Mouse (Mus musculus) stomach, embryonic 16.5 days (tissue): ENCODE data around the gene Tnfrsf25. TPM values are rescaled to one million over a fixed set of nuclear protein-coding genes. Genes with fewer than 3 reads are reported as not detected.

Source experiments
- ATAC-seq: fragments of 200-750 bp; cut with Nextera tagmentation; 2 replicates; pipeline ENCODE4 v1.8.0; 2017; ENCODE audit warnings: moderate number of reproducible peaks, moderate TSS enrichment; ENCODE audit not compliant: insufficient read depth, low FRiP score
- H3K27ac ChIP-seq: fragments of 300-500 bp; sonication (generic); 2 replicates; pipeline ENCODE4 v1.5.1; 2014; ENCODE audit warnings: low read length
- H3K27me3 ChIP-seq: fragments of 300-500 bp; sonication (generic); 2 replicates; pipeline ENCODE4 v1.6.1; 2014; ENCODE audit warnings: low read length, control low read depth, mixed read lengths; ENCODE audit not compliant: control insufficient read depth, insufficient read depth
- H3K36me3 ChIP-seq: fragments of 300-500 bp; sonication (generic); 2 replicates; pipeline ENCODE4 v1.6.1; 2014; ENCODE audit warnings: low read length; ENCODE audit not compliant: control insufficient read depth, insufficient read depth
- H3K4me1 ChIP-seq: fragments of 300-500 bp; sonication (generic); 2 replicates; pipeline ENCODE4 v1.6.1; 2014; ENCODE audit warnings: low read length, control low read depth, mixed read lengths; ENCODE audit not compliant: control insufficient read depth, insufficient read depth
- H3K4me2 ChIP-seq: fragments of 300-500 bp; sonication (generic); 2 replicates; pipeline ENCODE4 v1.6.1; 2014; ENCODE audit warnings: low read depth, low read length, mixed read lengths
- H3K4me3 ChIP-seq: fragments of 300-500 bp; sonication (generic); replicated peaks from 2 replicates; pipeline ENCODE4 v1.5.1; 2014; ENCODE audit warnings: mild to moderate bottlenecking, low read length
- H3K9ac ChIP-seq: fragments of 300-500 bp; sonication (generic); 2 replicates; pipeline ENCODE4 v1.6.1; 2014; ENCODE audit warnings: low read length
- H3K9me3 ChIP-seq: fragments of 300-500 bp; sonication (generic); replicated peaks from 2 replicates; pipeline ENCODE4 v1.6.1; 2016; ENCODE audit warnings: low read length, control low read depth; ENCODE audit not compliant: control insufficient read depth
- WGBS: fragments of 180-500 bp; shearing (Covaris S2); extraction: QIAGEN DNeasy Blood & Tissue Kit; methylation state at CpG from one replicate; pipeline ENCODE4 v1.1.7; 2014; 5-methylcytosine and 5-hydroxymethylcytosine counted together
- polyA plus RNA-seq: library from polyadenylated mRNA; unstranded; fragments of >200 nt; fragmentation: Nextera tagmentation; extraction: Ambion mirVana; gene quantifications from 2 replicates; pipeline ENCODE4 v1.2.1, GENCODE M21; 2015

Gene Tnfrsf25
- polyA plus RNA-seq, 1 experiment from 2014 or later, result 2.1 TPM

DNA sequence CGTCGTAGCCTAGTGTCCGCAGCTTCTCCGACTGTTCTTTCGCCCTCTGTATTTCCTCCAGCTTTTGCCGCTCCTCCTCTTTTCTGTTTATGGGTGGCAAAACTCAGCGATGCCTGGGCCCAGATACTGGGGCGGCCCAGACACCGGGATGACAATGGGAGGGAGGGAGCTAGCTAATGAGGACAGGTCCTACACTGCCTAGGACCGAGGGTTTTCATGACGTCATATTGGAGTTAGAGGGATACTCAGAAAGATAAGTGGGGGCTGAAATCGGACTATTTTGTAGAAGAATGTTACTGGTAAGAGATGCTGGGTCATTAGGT, 5.4 kb downstream of the Tnfrsf25 start:
- ATAC-seq, result no peak
- Histone ChIP-seq H3K27ac (no peak overlapping the region), H3K9me3 (no peaks in the 10 kb centered on the region), H3K4me3 (0 out of 2 replicates have a peak overlapping the region, but pooled peaks have one; percentile 19), H3K4me2 (peak overlapping the region; percentile 25), H3K4me1 (peaks cover 39% of the 10 kb centered on the region), H3K27me3 (peaks cover 76% of the 10 kb centered on the region), H3K9ac (no peak overlapping the region), H3K36me3 (no peaks in the 10 kb centered on the region)
- WGBS, result 4% methylated on average over 12 of the region's 12 CpGs

DNA sequence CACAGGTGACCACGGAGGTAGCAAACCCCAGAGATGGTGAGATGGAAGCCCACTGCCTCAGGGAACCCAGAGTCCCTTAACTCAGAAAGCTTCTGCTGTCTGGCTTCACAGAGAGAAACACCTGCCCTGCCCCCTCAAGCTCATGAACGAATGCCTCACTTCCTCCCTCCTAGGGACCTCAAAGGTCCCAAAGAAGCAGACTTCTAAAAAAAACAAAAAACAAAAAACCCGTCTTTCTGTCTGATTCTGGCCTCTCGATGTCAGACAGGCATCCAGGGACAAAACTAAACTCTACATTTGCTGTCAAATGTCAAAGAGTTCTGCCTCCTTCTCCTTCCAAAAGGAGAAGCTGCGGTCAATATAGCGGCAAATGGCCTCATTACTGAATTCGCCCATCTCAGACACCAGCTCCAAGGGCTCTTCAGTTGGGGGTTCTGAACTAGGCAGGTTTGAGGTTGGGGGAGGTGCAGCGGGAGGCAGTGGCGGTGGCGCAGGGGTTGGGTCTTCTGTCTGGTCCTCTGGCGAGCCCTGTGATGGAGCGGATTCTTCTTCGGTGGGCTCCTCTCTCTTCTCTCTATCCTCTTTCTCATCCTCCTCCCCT, 8.7 kb downstream of the Tnfrsf25 start:
- Histone ChIP-seq H3K4me3 (no peak overlapping the region), H3K27ac (no peak overlapping the region), H3K36me3 (no peaks in the 10 kb centered on the region), H3K9ac (no peak overlapping the region), H3K9me3 (no peaks in the 10 kb centered on the region), H3K4me1 (peaks cover 30% of the 10 kb centered on the region), H3K27me3 (peaks cover 92% of the 10 kb centered on the region), H3K4me2 (no peak overlapping the region)
- ATAC-seq, result no peak
- WGBS, result 32% methylated on average over 13 of the region's 13 CpGs

DNA sequence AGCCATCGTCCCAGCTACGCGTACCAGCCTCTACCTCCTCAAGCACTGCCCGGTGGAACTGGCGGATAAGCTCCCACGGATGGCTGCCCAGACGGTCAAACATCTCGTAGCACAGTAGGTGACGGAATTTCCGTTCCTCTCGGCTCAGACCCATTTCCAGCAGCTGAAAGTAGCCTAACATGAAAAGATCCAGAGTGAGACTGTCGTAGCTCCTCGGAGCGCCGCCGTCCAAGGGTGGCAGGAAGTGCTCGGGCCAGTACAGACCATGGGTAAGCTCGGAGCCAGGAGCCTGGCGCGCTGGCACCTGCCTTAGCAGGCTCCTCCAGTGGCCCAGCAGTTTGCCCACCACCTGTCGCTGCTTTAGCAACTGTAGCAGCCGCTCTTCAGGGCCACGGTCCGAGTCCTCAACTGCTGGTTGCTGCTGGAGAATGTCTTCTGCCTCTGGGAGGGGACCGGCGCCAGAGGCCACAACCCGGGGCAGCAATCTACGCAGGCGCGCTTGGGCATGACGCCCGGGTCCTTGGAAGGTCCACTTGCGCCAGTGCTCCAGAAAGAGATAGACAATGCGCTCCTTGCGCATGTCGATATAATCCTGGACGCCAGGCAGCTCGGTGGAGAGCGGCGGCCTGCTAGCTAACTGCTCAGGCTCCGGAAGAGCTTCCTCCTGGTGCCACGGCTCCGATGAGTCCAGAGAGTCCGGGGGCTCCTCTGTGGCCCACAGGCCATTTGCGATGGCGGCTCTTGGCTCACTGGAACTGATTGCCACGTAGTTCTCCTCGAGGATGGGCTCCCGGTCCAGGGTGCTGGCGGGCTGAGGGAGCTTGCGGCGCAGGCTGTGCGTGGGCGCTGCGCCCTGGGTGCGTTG, 9.7 kb downstream of the Tnfrsf25 start:
- peaks cover 92% of the 10 kb centered on the region for H3K27me3 ChIP-seq
- no peak for ATAC-seq
- no peaks in the 10 kb centered on the region for H3K9me3 ChIP-seq
- peaks cover 23% of the 10 kb centered on the region for H3K4me1 ChIP-seq
- peak overlapping the region; percentile 30 for H3K4me2 ChIP-seq
- no peak overlapping the region for H3K27ac ChIP-seq
- no peaks in the 10 kb centered on the region for H3K36me3 ChIP-seq
- H3K9ac ChIP-seq, result no peak overlapping the region; the same call in 1 of the 2 replicates
- WGBS, result 30% methylated on average over 56 of the region's 56 CpGs
- H3K4me3 ChIP-seq, result peak overlapping the region; percentile 18

DNA sequence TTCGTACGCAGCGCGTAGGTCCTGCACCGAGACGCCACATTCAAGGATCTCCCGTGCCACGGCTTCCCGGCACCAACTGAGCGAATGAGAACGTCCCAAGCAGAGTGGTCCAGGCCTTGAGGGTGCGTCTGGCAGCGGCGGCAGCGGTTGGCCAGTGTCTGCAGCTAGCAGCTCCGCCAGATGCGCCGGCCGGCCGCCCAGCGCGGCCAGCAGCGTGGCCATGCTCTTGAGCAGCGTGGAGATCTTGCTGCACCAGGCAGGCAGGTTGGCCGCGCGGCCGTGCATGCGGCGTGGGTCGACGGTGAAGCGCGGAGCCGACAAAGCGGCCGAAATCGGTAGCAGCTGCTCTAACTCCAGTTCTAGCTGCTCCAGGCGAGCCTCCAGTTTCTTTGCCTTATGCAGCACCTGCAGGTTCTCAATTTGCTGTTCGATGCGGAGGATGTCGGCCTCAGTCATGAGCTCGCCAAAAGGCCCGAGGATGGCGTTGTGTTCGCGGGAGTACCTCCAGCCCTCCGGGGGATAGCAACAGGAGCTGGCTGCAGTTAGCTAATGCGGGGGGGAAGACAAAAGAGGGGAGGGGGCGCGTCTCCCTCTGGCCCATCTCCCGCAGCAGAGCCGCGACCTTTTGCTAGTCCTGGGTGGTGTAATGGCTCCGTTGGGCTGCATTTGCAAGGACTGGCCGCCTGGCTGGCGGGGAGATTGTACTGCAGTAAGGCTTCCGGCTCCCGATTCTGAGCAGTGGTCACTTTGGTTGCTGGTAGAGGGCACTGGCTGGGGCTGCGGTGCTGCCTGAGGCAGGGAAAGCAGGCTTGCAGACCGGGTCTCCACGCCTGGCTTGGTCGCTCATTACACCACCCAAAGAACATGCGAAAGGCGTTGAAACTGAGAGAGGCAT, 10.5 kb downstream of the Tnfrsf25 start:
- H3K9me3 ChIP-seq, result no peaks in the 10 kb centered on the region
- no peak overlapping the region for H3K9ac ChIP-seq
- H3K36me3 ChIP-seq, result no peaks in the 10 kb centered on the region
- H3K27me3 ChIP-seq, result peaks cover 92% of the 10 kb centered on the region
- H3K27ac ChIP-seq, result no peak overlapping the region
- H3K4me2 ChIP-seq, result peak overlapping the region; percentile 30
- WGBS, result 26% methylated on average over 65 of the region's 65 CpGs
- no peak for ATAC-seq
- H3K4me1 ChIP-seq, result peaks cover 23% of the 10 kb centered on the region
- H3K4me3 ChIP-seq, result peak overlapping the region; percentile 18

DNA sequence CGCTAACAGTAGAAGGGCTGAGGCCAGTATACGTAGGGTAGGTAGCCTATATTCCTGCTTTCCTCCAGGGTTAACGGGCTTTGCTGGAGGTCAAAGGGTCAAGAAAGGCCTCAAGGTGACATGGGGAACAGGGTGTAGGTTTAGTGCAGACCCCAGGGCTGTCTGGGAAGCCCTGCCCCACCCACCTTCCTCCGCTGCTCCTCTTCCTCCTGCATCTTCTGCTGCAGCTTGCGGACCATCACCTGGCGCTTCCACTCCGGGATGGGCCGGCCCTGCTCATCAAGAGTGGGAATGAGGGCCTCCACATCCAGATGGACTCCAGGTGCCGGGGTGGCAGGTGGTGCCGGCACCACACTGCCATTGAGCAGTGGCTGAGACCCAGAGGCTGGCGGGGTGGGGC, 12.2 kb downstream of the Tnfrsf25 start:
- no peaks in the 10 kb centered on the region for H3K9me3 ChIP-seq
- H3K4me3 ChIP-seq, result no peak overlapping the region
- H3K9ac ChIP-seq, result no peak overlapping the region
- H3K27me3 ChIP-seq, result peaks cover 100% of the 10 kb centered on the region
- H3K4me2 ChIP-seq, result no peak overlapping the region
- WGBS, result 90% methylated on average over 11 of the region's 11 CpGs
- no peak overlapping the region for H3K27ac ChIP-seq
- no peaks in the 10 kb centered on the region for H3K36me3 ChIP-seq
- ATAC-seq, result no peak
- H3K4me1 ChIP-seq, result peaks cover 36% of the 10 kb centered on the region

DNA sequence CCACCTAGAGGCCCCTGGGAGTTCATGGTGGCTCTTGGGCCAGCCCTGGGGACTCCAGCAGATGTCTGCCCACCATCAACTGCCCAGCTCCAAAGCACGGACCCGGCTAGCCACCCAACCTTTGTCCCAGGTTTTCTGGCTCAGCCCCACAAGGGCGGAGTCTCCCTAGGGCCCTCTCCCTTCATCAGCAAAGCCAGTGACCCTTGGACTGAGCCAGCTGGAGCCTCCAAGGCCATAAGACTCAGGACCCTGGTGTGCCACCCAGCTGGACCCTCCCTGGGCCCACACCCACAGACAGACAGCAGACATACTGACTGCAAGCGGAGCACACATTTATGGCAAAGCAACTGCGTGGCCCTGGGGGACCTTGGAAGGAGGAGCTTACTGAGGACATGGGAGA, 13.1 kb downstream of the Tnfrsf25 start:
- 60% methylated on average over 5 of the region's 5 CpGs for WGBS
- Histone ChIP-seq H3K27me3 (peaks cover 100% of the 10 kb centered on the region), H3K4me3 (no peak overlapping the region), H3K4me2 (no peak overlapping the region), H3K9me3 (no peaks in the 10 kb centered on the region), H3K9ac (no peak overlapping the region), H3K4me1 (peaks cover 37% of the 10 kb centered on the region), H3K27ac (no peak overlapping the region), H3K36me3 (no peaks in the 10 kb centered on the region)
- no peak for ATAC-seq

DNA sequence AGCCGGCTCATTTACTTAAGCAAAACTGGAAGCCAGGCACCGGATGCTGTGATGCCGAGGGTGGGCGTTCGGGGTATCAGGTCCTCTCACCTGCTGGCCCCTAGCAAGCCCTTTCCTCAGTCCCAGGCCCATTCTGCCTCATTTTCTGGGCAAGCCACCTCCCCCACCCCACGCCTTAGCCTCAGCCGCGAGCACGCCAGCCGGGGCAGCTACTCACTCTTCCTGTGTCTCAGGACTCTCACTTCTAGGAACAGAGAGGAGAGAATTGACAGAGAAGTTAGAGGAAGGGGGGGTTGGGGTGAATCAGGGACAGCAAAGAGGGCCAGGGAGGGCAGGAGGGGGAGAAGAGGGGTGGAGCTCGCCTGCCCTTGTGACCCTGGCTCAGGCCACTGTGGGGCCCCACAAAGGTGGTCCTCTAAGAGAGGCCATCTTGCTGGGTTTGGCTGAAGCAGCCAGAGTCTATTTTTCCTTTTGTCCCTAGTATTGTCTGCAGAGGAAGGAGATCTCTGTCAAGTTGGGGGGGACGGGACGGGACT, 13.7 kb downstream of the Tnfrsf25 start:
- H3K27me3 ChIP-seq, result peaks cover 97% of the 10 kb centered on the region
- H3K27ac ChIP-seq, result no peak overlapping the region
- H3K4me2 ChIP-seq, result 0 out of 2 replicates have a peak overlapping the region, but pooled peaks have one; percentile 7
- H3K36me3 ChIP-seq, result no peaks in the 10 kb centered on the region
- H3K9ac ChIP-seq, result no peak overlapping the region
- H3K4me1 ChIP-seq, result peaks cover 37% of the 10 kb centered on the region
- no peak overlapping the region for H3K4me3 ChIP-seq
- H3K9me3 ChIP-seq, result no peaks in the 10 kb centered on the region
- 46% methylated on average over 13 of the region's 13 CpGs for WGBS
- no peak for ATAC-seq

DNA sequence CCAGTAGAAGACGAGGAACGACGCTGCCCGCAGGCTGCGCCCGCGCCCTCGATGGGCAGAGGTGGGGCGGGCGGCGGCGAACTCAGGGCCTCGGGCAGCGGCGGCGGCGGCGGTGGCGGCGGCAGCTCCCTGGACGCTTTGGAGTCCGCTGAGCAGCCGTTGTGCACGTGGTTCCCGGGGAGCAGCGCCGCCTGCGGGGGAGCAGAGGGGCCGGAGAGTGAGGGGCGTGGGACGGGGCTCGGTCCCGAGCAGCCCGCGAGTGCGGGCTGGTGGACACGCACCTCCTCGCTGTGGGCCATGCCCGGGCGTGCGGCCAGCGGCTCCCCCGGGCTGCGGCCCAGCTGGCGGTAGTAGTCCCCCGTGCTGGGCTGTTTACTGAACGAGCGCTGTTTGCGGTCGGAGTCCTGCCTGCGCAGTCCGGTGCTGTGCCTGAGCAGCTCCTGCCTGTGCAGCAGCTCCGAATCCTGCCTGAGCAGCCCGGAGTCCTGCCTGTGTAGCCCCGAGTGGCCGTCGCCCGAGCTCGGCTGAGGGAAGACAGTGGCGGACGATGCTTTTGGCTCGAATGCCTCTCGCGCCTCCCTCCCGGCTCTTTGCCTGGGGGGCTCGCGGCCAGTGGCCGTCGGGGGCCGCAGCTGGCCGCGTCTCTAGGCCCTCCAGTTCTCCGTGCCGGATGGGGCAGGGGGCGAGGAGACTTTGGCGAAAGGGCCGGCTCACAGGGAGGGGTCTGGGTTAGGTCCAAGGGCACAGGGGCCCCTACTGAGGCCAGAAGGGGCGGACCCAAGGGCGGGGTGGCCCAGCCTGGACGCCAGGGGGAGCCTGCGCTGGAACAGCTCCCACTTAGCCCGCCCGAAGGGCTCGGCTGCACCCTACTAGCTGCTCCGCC, 15.3 kb downstream of the Tnfrsf25 start:
- H3K4me3 ChIP-seq, result peak overlapping the region; percentile 43
- H3K9me3 ChIP-seq, result no peaks in the 10 kb centered on the region
- peak overlapping the region; percentile 70 for H3K9ac ChIP-seq
- peak overlapping the region; percentile 63 for H3K4me2 ChIP-seq
- WGBS, result under 1% methylated on average over 84 of the region's 85 CpGs
- H3K27ac ChIP-seq, result peak overlapping the region; percentile 41; the same call in 1 of the 2 replicates
- peaks cover 81% of the 10 kb centered on the region for H3K27me3 ChIP-seq
- peaks cover 30% of the 10 kb centered on the region for H3K4me1 ChIP-seq
- no peaks in the 10 kb centered on the region for H3K36me3 ChIP-seq
- ATAC-seq, result peak; percentile 69; the same call in 1 of the 2 replicates
